Mouse (Mus musculus): Measurements from ENCODE around the gene Prkce.

Gene Prkce

DNA sequence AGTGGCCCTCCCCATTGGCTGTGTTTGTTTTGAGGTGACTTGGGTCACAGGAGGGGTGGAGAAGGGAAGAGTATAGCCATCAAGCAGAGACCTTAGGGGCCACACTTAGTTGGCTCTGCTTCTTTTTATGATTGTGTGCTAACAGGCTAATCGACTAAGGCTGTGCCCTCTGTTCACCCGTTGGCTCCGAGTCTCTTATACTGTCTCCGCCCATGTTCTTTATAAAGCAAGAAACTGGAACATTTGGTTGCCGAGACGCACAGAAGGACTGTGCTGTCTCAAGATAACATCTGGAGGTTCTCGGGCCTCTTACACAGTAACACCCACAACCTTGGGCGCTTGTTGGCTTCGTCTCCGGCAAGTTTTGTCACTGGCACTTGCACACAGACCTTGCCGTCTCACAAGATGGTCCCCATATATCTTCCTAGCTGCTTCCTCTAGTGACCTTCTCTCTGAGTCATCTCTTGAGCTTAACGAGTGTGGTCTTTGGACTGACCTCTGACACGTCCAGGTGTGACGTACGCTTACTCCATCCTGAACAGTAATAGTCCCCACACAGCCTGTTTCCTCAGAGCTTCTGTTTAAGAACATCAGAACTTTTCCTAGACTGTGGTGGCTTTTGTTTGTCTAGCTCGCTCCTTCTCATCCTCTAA is 406.1 kb downstream of the Prkce start:
- peak; percentile 16 for DNase-seq (ENCODE audit: low spot score)

GRCm38 (mm10) chr17:86580724-86581123 is 413.1 kb downstream of the Prkce start:
- no peak for DNase-seq (ENCODE audit: low spot score)

- no peak for DNase-seq (ENCODE audit: low spot score)
Observed at GRCm38 (mm10) chr17:86582341-86582740, 414.8 kb downstream of the Prkce start.

- DNase-seq (ENCODE audit: low spot score): no peak
Observed at GRCm38 (mm10) chr17:86586441-86586840, 418.9 kb downstream of the Prkce start.

DNA sequence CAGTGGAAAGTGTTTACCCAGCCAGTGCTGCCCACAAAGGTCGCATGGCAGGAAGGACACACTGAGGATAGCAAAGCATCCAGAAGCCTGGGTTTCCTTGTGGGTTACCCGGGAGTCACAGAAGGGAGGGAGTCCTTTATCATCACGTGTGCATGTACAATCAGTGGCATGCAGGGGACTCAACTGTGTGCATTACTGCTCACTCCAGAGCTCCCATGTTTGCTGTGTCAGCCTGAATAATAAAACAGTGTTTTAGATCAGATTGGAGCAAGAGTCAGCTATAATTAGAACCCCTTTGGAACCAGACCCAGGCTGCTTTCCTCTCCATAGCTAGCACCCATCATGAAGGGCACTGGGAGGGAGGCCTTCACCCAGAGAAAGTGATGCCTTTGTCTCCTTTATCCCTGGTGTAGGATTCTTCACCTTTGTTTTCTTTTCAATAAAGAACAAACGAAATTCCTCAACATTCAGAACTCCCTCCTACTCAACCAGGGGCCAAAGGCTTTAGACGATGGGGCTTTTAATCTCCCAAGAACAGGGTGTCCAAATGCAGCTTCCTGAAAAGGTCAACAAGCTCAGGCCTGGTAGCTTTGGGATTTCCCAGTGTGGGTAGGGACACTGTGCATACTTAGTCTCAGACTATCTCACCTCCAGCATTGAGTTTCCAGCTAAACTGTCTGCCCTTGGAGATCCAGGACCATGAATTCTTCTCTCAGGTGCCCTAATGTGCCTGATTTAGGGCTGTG is 421.3 kb downstream of the Prkce start:
- no peak for DNase-seq (ENCODE audit: low spot score)

DNA sequence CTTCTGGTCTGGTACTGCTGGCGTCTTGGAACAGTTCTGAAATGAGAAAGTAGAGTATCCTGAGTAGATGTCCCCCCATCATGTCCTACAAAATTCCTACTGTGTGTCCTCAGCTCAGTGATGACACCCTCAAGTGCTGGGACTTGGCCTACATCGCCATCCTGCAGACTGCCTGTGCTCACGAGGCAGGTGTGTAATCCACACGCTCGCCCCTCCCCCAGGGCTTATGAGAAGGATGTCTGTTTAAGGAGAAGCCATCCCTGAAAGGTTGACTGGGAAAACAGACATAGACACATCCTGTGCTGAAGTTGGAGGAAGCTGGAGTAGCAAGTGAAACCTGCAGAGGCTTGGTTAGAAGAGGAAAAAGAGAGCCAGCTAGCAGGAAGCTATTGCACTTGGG is 422.1 kb downstream of the Prkce start:
- no peak for DNase-seq (ENCODE audit: low spot score)

DNA sequence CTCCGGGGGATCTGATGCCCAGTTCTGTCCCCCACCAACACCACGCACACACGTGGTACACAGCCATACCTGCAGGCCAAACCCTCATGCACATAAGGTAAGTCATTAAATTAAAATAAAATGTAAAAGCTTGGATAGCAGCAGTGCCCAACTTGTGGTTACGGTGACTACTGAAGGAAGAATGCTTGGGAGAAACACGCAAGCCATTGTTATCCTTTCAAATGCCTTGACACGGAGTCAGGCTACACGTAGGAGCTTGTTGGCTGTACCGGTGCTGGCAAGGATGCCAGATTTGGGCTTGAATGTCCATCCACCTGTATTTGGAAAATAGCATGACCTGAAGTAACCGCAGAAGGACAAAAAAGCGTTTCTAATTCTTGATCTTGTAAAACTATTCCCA is 423.7 kb downstream of the Prkce start:
- DNase-seq (ENCODE audit: low spot score): no peak

GRCm38 (mm10) chr17:86592991-86593586 is 425.5 kb downstream of the Prkce start:
- DNase-seq (ENCODE audit: low spot score): no peak

DNA sequence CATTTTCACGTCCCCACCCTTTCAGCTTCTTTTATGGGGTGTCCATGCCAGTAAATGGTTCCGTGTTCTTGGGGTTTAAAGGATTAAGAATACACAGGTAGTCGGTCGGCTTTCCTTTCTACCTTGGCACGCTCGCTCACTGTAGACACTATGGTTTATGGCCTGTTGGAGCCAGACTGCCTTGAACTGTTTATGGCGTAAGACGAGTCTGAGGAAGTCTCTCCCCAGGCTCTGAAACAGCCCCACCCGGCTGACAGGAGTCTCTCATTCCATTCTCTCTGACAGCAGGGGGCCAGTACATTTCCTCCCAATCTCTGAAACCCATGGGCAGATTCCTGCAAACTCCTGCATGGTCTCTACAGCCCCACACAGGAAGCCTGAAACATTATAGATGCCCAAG is 427.9 kb downstream of the Prkce start:
- DNase-seq (ENCODE audit: low spot score): peak; percentile 36

DNA sequence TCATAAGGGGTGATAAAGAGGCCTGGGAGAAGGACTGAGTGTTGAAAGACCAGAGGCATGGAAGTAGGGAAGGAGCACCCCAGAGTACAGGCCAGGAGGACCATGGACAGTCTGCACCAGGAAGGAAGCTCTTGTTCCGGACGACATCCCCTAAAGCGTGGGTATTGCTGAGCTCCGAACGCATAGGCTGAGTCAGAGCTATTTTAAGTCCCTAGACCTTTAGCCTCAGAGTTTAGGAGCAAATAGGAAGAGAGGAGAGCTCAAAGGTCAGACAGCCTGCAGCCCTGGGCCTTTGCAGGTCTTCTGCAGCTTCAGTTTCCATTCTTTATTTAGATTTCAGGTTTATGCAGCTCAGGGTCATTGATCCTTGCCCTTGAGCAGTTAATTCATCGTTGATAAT is 433.5 kb downstream of the Prkce start:
- DNase-seq (ENCODE audit: low spot score): no peak

GRCm38 (mm10) chr17:86601901-86602300 is 434.3 kb downstream of the Prkce start:
- no peak for DNase-seq (ENCODE audit: low spot score)

- DNase-seq (ENCODE audit: low spot score): no peak
Observed at GRCm38 (mm10) chr17:86603848-86604444, 436.4 kb downstream of the Prkce start.

- no peak for DNase-seq (ENCODE audit: low spot score)
Observed at GRCm38 (mm10) chr17:86607981-86608380, 440.4 kb downstream of the Prkce start.

DNA sequence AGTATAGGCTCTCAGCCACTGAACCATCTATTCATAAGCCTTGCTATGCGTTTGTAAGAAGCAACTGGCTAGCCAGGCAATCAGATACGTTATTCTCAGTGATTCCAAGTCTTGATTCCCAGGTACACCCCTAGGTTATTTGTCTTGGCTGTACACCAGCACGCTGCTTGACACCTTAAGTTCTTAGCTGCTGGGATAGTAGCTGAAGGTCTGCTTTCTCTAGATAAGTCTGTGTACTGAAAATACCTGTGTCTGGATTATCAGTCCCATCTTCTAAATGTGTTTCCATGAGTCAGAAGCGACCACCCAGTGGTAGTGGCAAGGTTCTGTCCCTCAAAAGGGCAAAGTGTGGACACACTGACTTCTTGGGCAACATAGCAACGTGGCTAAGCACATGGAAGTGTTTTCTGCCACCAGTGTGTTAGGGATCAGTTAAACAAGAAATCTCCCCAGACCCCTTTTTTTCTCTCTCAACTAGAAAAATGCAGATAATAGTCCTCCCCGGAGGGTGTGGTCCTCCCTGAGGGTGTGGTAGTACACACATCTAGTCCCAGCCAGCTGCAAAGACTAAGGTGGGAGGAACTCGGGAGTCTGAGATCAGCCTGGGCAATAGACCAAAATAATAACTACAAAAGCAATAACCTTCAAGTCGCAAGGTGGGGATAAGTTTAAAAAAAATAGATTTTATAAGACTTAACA is 442.8 kb downstream of the Prkce start:
- no peak for DNase-seq (ENCODE audit: low spot score)

- no peak for DNase-seq (ENCODE audit: low spot score)
Observed at GRCm38 (mm10) chr17:86611772-86612171, 444.2 kb downstream of the Prkce start.

- no peak for DNase-seq (ENCODE audit: low spot score)
Observed at GRCm38 (mm10) chr17:86615592-86616291, 448.2 kb downstream of the Prkce start.

DNA sequence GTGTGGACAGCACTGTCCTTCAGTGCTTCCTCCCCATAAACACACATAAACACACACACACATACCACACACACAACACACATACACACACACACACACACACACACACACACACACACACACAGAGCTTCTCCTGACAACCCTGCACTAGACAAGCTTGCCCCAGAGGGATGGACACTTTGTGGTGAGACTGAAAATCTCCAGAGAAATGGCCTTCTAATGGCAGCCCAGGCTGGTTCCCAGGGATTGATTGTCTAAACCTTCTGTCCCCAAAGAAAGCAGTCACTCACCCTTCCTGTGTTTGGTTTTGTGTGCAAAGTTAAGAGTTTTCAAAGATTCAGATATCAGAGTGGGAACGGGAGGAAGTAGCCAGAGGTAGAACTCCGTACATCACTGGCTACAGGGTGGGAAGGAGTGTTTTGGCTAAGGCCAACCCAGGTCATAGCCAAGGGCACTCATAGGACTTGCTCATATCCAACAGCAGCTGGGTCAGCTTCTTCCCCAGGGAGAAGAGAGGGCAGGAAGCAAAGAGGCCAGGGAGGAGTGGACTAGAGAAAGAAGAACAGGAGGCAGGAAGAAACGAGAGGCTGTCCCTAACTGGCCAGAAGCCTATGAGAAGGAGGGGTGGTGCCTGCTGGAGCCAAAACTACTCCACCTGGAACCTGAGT is 450.1 kb downstream of the Prkce start:
- DNase-seq (ENCODE audit: low spot score): no peak

GRCm38 (mm10) chr17:86618431-86618861 is 450.9 kb downstream of the Prkce start:
- no peak for DNase-seq (ENCODE audit: low spot score)

DNA sequence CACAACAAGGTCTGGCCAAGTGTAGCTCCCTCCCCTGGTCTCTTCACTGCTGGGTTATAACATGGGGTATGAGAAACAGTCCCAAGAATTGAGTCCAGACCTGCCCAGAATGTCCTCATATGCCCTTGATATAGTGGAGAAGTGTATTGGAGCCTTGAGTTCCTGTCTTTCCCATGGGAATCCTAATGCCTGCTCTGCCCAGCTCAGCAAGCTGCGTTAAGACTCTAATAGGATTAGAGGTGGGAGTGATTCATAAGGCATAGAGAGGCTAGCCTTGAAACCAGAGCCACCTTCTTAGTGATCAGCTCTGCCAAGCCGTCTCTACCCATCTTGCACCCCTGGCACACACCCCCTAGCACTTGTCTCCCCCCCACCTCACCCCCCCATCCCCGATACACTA is 455.3 kb downstream of the Prkce start:
- DNase-seq (ENCODE audit: low spot score): no peak

DNA sequence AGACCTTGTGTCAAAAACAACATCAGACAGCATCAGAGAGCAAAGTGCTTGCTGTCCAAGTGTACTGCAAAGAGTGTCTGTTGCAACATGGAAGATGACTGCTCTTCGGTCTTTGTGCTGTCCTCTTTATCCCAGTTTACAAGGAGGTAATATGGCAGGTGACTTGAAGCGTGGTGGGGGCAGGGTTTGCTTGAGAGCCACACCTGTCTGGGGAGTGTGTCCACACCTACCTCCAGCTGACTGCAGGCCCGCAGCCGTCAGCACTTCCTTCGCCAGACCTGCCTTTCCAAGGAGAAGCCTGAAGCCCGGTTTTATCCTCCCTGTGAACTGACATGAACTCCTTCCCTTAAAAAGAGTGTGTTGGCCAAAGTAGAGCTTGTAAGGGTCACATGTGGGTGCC is 458.9 kb downstream of the Prkce start:
- DNase-seq (ENCODE audit: low spot score): no peak

GRCm38 (mm10) chr17:86633131-86633530 is 465.5 kb downstream of the Prkce start:
- peak; percentile 24 for DNase-seq (ENCODE audit: low spot score)

Data from lung, postnatal 25 days (tissue).